Mouse (Mus musculus) neural tube, embryonic 15.5 days (tissue): ENCODE data around the gene Hsd17b7. TPM values are rescaled to one million over a fixed set of nuclear protein-coding genes. Genes with fewer than 3 reads are reported as not detected.
"Not testable (repeated sequence)": the region's sequence is repeated elsewhere in the genome, so short reads cannot be mapped to it uniquely, and the experiment has no call there.

Source experiments
- ATAC-seq: fragments of 200-750 bp; cut with Nextera tagmentation; 2 replicates; pipeline ENCODE4 v1.8.0; 2017; ENCODE audit warnings: mild to moderate bottlenecking, moderate TSS enrichment, moderate library complexity; ENCODE audit not compliant: low FRiP score
- H3K27ac ChIP-seq: fragments of 300-500 bp; sonication (generic); replicated peaks from 2 replicates; pipeline ENCODE4 v1.5.1; 2015; ENCODE audit warnings: mild to moderate bottlenecking, inconsistent platforms
- H3K27me3 ChIP-seq: fragments of 300-500 bp; sonication (generic); replicated peaks from 2 replicates; pipeline ENCODE4 v1.6.1; 2015; ENCODE audit warnings: inconsistent platforms
- H3K36me3 ChIP-seq: fragments of 300-500 bp; sonication (generic); 2 replicates; pipeline ENCODE4 v1.6.1; 2015; ENCODE audit warnings: inconsistent platforms
- H3K4me1 ChIP-seq: fragments of 300-500 bp; sonication (generic); 2 replicates; pipeline ENCODE4 v1.6.1; 2015; ENCODE audit warnings: inconsistent platforms
- H3K4me2 ChIP-seq: fragments of 300-500 bp; sonication (generic); 2 replicates; pipeline ENCODE4 v1.6.1; 2015; ENCODE audit warnings: inconsistent platforms, mild to moderate bottlenecking, moderate library complexity
- H3K4me3 ChIP-seq: fragments of 300-500 bp; sonication (generic); replicated peaks from 2 replicates; pipeline ENCODE4 v1.5.1; 2015; ENCODE audit warnings: mild to moderate bottlenecking, inconsistent platforms
- H3K9ac ChIP-seq: fragments of 300-500 bp; sonication (generic); replicated peaks from 2 replicates; pipeline ENCODE4 v1.6.1; 2015; ENCODE audit warnings: mild to moderate bottlenecking, inconsistent platforms
- H3K9me3 ChIP-seq: fragments of 300-500 bp; sonication (generic); replicated peaks from 2 replicates; pipeline ENCODE4 v1.6.1; 2016; ENCODE audit warnings: inconsistent platforms
- WGBS: fragments of 180-500 bp; shearing (Covaris S2); methylation state at CpG from one replicate; pipeline ENCODE4 v1.1.7; 2015; ENCODE audit warnings: mixed read lengths; 5-methylcytosine and 5-hydroxymethylcytosine counted together
- polyA plus RNA-seq: library from polyadenylated mRNA; unstranded; fragments of >200 nt; fragmentation: Nextera tagmentation; extraction: Ambion mirVana; gene quantifications from 2 replicates; pipeline ENCODE4 v1.2.1, GENCODE M21; 2015

Hsd17b7 gene
- polyA plus RNA-seq = 25.6 and 27.5 TPM in 2 replicates

DNA sequence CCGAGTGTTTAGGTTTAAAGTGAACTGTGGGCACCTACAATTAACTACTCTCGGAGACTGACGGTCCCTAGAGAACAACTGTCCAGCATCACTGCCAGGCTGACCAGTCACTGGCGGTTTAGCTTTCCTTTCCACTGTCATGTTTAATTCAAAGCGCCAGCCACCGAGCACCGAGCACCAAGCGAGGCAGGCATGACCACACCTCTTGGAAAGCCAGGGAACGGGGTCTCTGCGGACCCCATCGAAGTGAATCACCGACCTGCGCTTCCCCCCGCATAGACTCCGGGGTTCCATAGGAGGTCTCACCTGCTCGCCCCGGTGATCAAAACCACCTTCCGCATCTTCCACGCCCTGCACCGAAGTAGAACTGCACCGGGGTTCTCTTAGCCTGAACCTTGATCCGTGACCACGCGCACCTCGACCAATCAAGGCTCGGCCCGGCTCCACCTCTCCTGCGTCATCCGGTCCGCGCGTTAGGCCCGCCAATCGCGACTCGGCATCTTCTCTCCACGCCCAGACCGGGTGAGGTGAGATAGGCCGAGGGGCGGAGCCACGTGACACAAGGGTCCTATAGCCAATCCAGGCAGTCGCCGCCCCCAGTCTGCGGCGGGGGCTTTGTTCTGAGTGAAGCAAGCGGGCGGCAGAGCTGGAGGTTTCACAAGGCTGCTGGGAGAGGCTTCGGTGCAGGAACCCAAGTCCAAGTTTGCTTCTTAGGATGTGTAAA lies at the start of gene Hsd17b7:
Gene Hsd17b7 (minus strand): TSS at position 450 of the 724 bp plus-strand sequence.
- Histone ChIP-seq H3K4me3 (peak within 1 kb of the TSS; percentile 60), H3K27ac (peak within 1 kb of the TSS; percentile 80), H3K27me3 (no peaks in the 10 kb centered on the region), H3K9ac (peak within 1 kb of the TSS; percentile 48), H3K4me1 (peaks cover 24% of the 10 kb centered on the region), H3K4me2 (peak within 1 kb of the TSS; percentile 79), H3K9me3 (no peaks in the 10 kb centered on the region), H3K36me3 (peaks cover 22% of the 10 kb centered on the region)
- WGBS = under 1% methylated on average over 48 of the region's 48 CpGs
- peak; percentile 100 for ATAC-seq

DNA sequence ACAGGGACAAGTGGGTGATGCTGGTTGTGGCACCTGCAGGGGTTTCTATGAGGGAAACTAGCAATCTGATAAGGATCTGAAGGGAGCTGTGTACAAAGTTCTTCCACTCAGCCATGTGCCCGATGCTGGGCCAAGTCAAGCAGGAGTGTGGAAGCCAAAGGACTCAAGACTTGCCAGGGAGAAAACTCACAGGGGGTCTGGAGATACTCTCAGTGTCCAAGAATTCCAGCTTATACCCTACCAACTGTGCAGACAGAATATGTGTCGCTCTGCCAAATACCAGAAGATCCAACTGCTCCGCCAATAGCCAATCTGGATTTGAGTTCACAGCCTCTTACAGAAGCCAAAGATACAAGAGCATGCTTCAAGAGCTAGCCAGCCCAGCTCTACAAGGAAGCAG lies 45.7 kb upstream of the Hsd17b7 start:
- no peaks in the 10 kb centered on the region for H3K36me3 ChIP-seq
- H3K9ac ChIP-seq = no peak overlapping the region
- 95% methylated on average over 3 of the region's 3 CpGs for WGBS
- H3K4me1 ChIP-seq = no peaks in the 10 kb centered on the region
- H3K4me2 ChIP-seq = no peak overlapping the region
- H3K27me3 ChIP-seq = no peaks in the 10 kb centered on the region
- no peak overlapping the region for H3K4me3 ChIP-seq
- no peak overlapping the region for H3K27ac ChIP-seq
- H3K9me3 ChIP-seq = peaks cover 12% of the 10 kb centered on the region; the same call in 1 of the 2 replicates
- ATAC-seq = no peak

DNA sequence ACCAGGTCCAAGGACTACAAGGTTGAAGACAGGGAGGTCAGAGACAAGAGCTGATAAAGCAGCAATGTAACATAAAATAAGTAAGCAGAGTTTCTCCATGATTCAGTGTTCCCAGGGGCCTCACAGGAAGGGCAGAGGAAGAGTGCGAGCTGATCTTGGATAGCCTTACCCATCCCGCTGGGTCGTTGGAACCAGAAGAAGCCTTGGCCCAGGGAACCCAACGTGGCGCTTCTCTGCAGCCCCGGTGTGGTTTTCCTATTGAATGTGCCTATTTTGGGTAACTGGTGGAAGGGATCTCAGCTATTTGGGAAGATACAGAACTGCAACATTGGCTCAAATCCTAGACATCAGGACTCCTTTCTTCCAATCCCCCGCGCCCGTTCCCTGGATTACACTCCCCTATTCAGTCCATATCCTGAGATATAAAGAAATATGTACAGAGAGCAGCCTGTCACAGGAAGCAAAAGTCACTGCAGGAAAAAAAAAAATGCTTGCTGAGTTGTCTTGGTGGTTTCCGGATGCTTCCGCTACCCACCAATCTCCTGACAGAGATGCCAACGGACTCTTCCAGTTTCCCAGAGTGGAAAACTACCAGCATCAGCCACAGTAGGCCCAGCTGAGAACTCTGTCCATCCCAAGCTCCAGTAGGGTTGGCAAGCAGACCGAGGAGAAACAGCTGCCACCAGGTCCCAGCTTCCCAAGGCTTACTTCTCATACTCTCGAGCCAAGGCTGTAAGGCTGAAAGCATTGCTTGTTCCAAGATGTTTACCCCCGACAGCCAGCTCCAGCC lies 41.9 kb upstream of the Hsd17b7 start:
- 91% methylated on average over 15 of the region's 15 CpGs for WGBS
- Histone ChIP-seq H3K27me3 (no peaks in the 10 kb centered on the region), H3K4me2 (no peak overlapping the region), H3K4me1 (no peaks in the 10 kb centered on the region), H3K36me3 (no peaks in the 10 kb centered on the region), H3K9me3 (no peaks in the 10 kb centered on the region), H3K4me3 (no peak overlapping the region), H3K27ac (no peak overlapping the region), H3K9ac (no peak overlapping the region)
- no peak for ATAC-seq

DNA sequence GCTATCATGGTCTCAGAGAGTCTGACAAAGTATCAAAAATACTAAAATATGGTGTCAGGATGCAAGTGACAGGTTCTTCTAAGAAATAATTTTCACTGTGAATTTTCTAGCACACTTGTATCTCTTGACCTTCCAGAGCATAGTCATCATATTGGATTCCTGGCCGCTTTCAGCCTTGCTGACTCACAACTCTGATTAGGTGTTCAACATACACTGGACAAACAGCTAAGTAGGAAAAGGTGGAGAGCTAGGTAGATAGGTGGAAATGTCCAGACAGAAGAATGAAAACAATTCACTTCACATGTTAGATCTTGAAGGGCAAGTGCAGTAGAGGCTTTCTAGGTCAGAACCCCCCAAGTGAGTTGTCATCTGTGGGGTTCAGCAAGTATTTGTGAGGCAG lies 40.3 kb upstream of the Hsd17b7 start:
- Histone ChIP-seq H3K27ac (no peak overlapping the region), H3K36me3 (no peaks in the 10 kb centered on the region), H3K9me3 (no peaks in the 10 kb centered on the region), H3K4me1 (no peaks in the 10 kb centered on the region), H3K9ac (no peak overlapping the region), H3K4me2 (no peak overlapping the region), H3K4me3 (no peak overlapping the region), H3K27me3 (no peaks in the 10 kb centered on the region)
- WGBS = 96% methylated on average over 1 of the region's 1 CpGs
- no peak for ATAC-seq

DNA sequence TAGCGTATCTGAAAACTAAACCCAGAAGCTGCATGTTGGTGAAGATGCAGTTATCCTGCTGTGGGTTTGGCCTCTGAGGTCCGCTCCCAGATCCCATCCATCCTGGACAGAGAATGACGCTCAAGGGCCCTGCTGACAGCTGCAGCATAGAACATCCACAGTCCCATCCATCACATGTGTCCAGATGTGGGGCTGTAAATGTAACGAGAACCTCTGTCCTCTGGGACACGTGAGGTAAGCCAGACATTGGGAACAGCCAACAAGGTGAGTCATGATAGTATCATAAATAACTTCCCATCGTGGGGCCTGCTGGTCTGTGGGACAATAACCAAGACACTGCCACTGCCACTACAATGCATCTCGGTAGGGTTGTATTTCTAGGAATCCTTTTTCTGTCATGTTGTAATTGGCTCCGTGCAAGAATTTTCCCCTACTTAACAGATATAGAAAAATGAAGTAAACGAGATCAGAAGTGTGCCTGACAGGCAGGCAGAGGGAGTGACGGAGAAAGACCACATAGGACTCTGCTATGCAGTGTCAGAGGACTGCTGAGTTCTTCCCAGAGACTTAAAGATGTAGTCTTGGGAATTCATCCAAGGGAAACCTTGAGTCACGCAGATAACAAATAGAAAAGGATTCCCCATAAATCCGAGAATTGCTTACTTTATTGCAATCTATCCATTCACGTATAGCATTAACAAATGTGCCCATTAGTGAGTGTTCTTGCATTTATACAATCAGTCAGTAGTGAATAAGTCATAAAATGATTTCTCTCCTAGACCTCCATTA lies 39.6 kb upstream of the Hsd17b7 start:
- Histone ChIP-seq H3K4me2 (no peak overlapping the region), H3K27ac (no peak overlapping the region), H3K4me3 (no peak overlapping the region), H3K36me3 (no peaks in the 10 kb centered on the region), H3K9ac (no peak overlapping the region), H3K4me1 (no peaks in the 10 kb centered on the region), H3K9me3 (no peaks in the 10 kb centered on the region), H3K27me3 (no peaks in the 10 kb centered on the region)
- no peak for ATAC-seq
- WGBS = 79% methylated on average over 13 of the region's 13 CpGs

DNA sequence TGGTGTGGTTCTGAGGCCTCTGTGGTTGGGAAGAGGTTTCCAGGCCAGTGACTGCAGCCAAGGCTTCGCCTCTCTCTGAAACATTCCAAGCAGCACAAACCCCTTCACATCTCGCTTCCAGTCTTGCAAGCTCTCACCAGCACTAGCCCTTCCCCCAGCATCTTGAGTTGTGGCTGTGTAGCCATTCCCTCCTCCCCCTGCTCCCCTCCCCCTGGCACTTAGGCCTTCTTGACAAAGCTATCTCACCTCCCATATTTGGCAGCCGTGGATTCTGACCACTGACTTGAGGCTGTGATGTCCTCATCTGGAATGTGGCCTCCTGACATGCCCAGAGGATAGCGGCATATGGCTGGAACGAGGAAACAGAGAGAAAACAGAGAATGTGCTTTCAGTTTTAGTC lies 37.5 kb upstream of the Hsd17b7 start:
- 80% methylated on average over 5 of the region's 5 CpGs for WGBS
- no peak for ATAC-seq
- no peaks in the 10 kb centered on the region for H3K9me3 ChIP-seq
- H3K9ac ChIP-seq = no peak overlapping the region
- no peaks in the 10 kb centered on the region for H3K36me3 ChIP-seq
- no peak overlapping the region for H3K4me2 ChIP-seq
- H3K27ac ChIP-seq = no peak overlapping the region
- H3K4me1 ChIP-seq = no peaks in the 10 kb centered on the region
- H3K27me3 ChIP-seq = no peaks in the 10 kb centered on the region
- H3K4me3 ChIP-seq = no peak overlapping the region

DNA sequence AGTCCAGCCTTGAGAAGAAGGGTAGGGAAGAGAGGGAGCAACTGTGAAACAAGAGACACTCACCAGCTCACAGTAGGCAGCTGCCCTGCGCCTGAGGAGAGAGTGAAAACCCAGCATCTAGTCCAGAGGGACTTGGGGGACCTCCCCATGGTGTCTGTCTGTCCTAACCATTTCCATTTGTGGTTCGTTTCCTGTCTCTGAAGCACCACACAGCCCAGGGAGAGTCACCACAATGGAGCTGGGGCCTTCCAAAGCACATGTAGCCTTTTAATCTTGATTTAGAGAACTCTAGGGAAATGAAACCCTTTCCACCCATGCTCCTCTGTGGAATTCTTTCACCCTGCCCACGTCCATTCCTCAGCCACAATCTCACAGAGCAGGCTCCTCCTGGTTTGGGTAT lies 36.3 kb upstream of the Hsd17b7 start:
- H3K27ac ChIP-seq = no peak overlapping the region
- no peaks in the 10 kb centered on the region for H3K27me3 ChIP-seq
- H3K9ac ChIP-seq = no peak overlapping the region
- ATAC-seq = no peak
- no peak overlapping the region for H3K4me2 ChIP-seq
- no peaks in the 10 kb centered on the region for H3K9me3 ChIP-seq
- no peak overlapping the region for H3K4me3 ChIP-seq
- no peaks in the 10 kb centered on the region for H3K4me1 ChIP-seq
- no peaks in the 10 kb centered on the region for H3K36me3 ChIP-seq
- WGBS = 79% methylated on average over 3 of the region's 3 CpGs

DNA sequence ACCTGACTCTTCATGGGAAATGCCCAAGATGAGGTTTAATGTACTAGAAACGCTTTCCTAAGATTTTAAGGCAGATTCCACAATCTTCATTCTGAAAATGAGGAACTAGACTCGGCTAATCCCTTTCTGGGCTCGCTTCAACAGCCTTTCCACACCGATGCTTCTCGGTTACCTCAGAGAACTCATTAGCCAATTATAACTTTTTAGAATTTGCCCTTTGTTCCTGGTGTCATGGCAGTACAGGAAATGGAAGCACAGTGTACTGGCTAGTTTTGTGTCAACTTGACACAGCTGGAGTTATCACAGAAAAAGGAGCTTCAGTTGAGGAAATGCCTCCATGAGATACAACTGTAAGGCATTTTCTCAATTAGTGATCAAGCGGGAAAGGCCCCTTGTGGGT lies 24.9 kb upstream of the Hsd17b7 start:
- ATAC-seq = not testable (repeated sequence)

DNA sequence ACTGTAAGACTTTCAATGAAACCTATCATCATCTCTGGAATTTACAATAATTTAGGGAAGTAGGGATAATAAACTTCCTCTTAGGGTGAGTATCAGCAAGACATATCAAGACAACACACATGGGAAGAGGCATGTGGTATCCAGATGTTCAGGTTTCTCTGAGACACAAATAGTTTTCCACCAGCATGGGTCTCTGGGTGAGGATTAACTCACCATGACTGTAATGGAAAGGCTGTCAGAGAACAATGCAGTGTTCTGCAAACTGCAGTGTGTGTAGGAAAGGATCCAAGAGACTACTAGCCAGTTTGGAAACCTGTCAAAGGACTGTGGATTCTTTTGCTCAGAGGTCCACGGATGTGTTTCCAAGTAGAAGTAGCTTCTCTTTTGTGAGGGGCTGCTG lies 17.1 kb upstream of the Hsd17b7 start:
- H3K27ac ChIP-seq = no peak overlapping the region
- 39% methylated on average over 1 of the region's 1 CpGs for WGBS
- no peak for ATAC-seq
- no peak overlapping the region for H3K4me3 ChIP-seq
- no peak overlapping the region for H3K4me2 ChIP-seq
- no peaks in the 10 kb centered on the region for H3K27me3 ChIP-seq
- H3K36me3 ChIP-seq = no peaks in the 10 kb centered on the region
- H3K4me1 ChIP-seq = no peaks in the 10 kb centered on the region
- H3K9ac ChIP-seq = no peak overlapping the region
- no peaks in the 10 kb centered on the region for H3K9me3 ChIP-seq

More for the DNA sequence above, 24.9 kb upstream of the Hsd17b7 start:
- not testable (repeated sequence) for H3K4me3 ChIP-seq, H3K4me1 ChIP-seq, H3K27me3 ChIP-seq, H3K36me3 ChIP-seq, H3K9me3 ChIP-seq, H3K4me2 ChIP-seq, H3K9ac ChIP-seq, H3K27ac ChIP-seq
- 96% methylated on average over 6 of the region's 6 CpGs for WGBS

DNA sequence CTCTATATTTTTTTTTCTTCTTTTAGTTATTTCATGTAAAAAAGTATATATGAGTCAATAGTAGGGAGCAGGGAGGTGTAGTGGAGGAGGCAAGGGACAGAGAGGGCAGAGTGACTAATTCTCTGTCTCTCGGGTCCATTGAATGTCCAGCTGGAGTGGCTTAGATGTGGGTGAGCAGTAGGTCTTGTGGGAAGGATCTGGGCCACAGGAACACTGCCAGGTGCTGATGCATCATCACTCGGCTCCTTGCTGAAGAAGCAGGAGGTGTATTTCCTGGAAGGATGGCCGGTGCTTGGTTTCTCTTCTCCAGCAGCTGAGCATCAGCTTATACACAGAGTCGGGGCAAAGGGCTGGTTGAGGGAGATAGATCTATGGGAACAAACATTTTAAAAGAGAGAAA lies 8.6 kb upstream of the Hsd17b7 start:
- Histone ChIP-seq H3K9me3 (no peaks in the 10 kb centered on the region), H3K9ac (no peak overlapping the region), H3K27me3 (no peaks in the 10 kb centered on the region), H3K36me3 (no peaks in the 10 kb centered on the region), H3K4me2 (no peak overlapping the region), H3K27ac (no peak overlapping the region), H3K4me1 (no peaks in the 10 kb centered on the region), H3K4me3 (no peak overlapping the region)
- ATAC-seq = no peak
- 85% methylated on average over 4 of the region's 4 CpGs for WGBS

DNA sequence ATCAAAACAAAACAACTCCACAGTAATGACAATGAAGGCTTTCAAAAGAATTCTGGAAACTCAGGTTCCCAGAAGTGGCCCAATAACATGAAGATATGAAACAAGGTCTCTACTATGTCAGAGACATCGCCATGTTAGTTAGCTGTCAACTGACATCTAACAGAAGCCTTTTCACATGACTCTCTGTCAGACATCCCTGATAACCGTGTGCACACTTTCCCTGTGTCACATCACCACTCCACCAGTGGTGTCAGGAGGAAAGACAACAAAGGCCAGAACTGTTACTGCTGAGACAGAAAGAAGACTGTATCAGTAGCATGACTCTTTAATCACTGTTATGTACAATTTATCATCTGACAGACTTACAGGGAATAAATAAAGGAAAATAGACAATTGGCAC lies 3.0 kb upstream of the Hsd17b7 start:
- Histone ChIP-seq H3K27ac (no peak overlapping the region), H3K4me3 (no peak overlapping the region), H3K36me3 (no peaks in the 10 kb centered on the region), H3K9me3 (no peaks in the 10 kb centered on the region), H3K4me1 (peaks cover 23% of the 10 kb centered on the region), H3K9ac (no peak overlapping the region), H3K27me3 (no peaks in the 10 kb centered on the region), H3K4me2 (no peak overlapping the region)
- no peak for ATAC-seq
- WGBS = 90% methylated on average over 2 of the region's 2 CpGs
